Comparison of ENCODE assay signal across 27 mouse cellular contexts in the genomic region with DNA sequence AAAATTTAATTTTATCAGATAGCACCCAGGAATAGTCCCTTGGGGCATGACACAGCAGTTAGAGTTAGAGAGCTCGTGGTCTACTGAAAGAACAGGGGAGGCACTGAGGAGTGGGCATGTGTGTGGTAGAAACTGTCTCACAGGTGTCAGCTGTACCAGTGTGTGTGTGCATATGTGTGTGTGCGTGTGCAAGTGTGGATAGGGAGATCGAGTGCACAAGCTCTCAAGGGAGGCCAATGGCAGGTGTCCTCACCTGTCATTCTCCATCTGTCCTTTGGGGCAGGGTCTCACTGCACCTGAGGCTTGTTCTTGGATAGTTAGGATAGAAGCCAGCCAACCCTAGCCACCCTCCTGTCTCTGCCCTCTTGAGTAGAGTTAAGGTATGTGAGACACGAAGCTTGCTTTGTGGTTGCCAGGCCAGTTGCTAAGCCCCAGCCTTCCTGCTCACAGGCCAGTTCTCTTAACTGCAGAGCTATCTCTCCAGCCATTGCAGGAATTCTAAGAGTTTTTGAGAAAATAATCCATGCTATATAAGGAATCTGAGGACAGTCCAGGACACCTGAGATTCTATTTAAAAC. TPM values are rescaled to one million over a fixed set of nuclear protein-coding genes. Genes with fewer than 3 reads are reported as not detected.
DNase-seq lines count a peak whose midpoint lies in the region; ATAC-seq and TF ChIP-seq lines count a peak whose summit lies in the region.
"Had no signal": no experiment of that assay in that cellular context is flagged by ENCODE, and none has a peak within 500 bp of the region (broad histone marks: within the 10 kb centered on the region; RNA-seq: fewer than 3 reads in every experiment).

No protein-coding gene starts in this region.

- H3K9ac ChIP-seq in liver, embryonic 13.5 days: no peak overlapping the region
- H3K9ac ChIP-seq in liver, postnatal 0 days (replicated peaks): no peak overlapping the region
- no peak overlapping the region for H3K9ac ChIP-seq in ES-E14 (ENCODE audit: insufficient read depth, low read depth, low read length, poor library complexity, severe bottlenecking)
- H3K9ac ChIP-seq in intestine, postnatal 0 days (ENCODE audit: low read depth, low read length): no peak overlapping the region
- H3K9ac ChIP-seq: forebrain, embryonic 13.5 days; heart, embryonic 12.5 days; heart, embryonic 15.5 days; hindbrain, embryonic 13.5 days; intestine, embryonic 15.5 days had no signal

- H3K9me3 ChIP-seq in liver, embryonic 13.5 days (replicated peaks): no peaks in the 10 kb centered on the region
- no peaks in the 10 kb centered on the region for H3K9me3 ChIP-seq in liver, postnatal 0 days (ENCODE audit: low read length)
- H3K9me3 ChIP-seq in ES-E14 (ENCODE audit: control insufficient read depth, insufficient read depth, low read depth, low read length): no peaks in the 10 kb centered on the region
- H3K9me3 ChIP-seq in intestine, postnatal 0 days (ENCODE audit: control insufficient read depth): no peaks in the 10 kb centered on the region
- H3K9me3 ChIP-seq: forebrain, embryonic 10.5 days; forebrain, embryonic 13.5 days; heart, embryonic 12.5 days; heart, embryonic 15.5 days; hindbrain, embryonic 10.5 days; hindbrain, embryonic 13.5 days; intestine, embryonic 15.5 days had no signal

- ATAC-seq in liver, embryonic 13.5 days (ENCODE audit: low read depth): no peak
- no peak for ATAC-seq in liver, postnatal 0 days
- ATAC-seq in Patski: peak; percentile 95
- no peak for ATAC-seq in intestine, postnatal 0 days
- ATAC-seq: forebrain, embryonic 13.5 days; forebrain, embryonic 16.5 days; hindbrain, embryonic 16.5 days; intestine, embryonic 15.5 days had no signal

- POLR2A ChIA-PET in Patski (lab: Charles Lee): interaction anchor here (1.0 to 1.1 kb wide), 2 partner anchors 8 to 48 kb away, joined by 3 read pairs; no protein-coding TSS in a partner anchor

- in situ Hi-C loops in ES-E14 (cut with MboI; ENCODE audit: low sequenced_read_pairs in 2 of 2, unreplicated experiment in 2 of 2) (no loop called here), Patski (cut with MboI; ENCODE audit: low pct_unique_long_range_greater_than_20kb) (no loop called here)

- no peak overlapping the region for H3K4me2 ChIP-seq in liver, embryonic 13.5 days
- H3K4me2 ChIP-seq in liver, postnatal 0 days (ENCODE audit: low read depth, low read length): no peak overlapping the region
- no peak overlapping the region for H3K4me2 ChIP-seq in intestine, postnatal 0 days (replicated peaks; ENCODE audit: low read depth)
- H3K4me2 ChIP-seq: forebrain, embryonic 13.5 days; heart, embryonic 12.5 days; heart, embryonic 15.5 days; hindbrain, embryonic 13.5 days; intestine, embryonic 15.5 days had no signal

- H3K4me3 ChIP-seq in liver, embryonic 13.5 days (replicated peaks): no peak overlapping the region
- no peak overlapping the region for H3K4me3 ChIP-seq in liver, postnatal 0 days (ENCODE audit: low read depth, low read length)
- H3K4me3 ChIP-seq in ES-E14 (ENCODE audit: insufficient read depth in 1 of 2, low read depth in 1 of 2, low read length in 2 of 2, poor library complexity in 1 of 2, severe bottlenecking in 1 of 2): no peak overlapping the region
- no peak overlapping the region for H3K4me3 ChIP-seq in intestine, postnatal 0 days (ENCODE audit: low read depth, low read length)
- H3K4me3 ChIP-seq: forebrain, embryonic 10.5 days; forebrain, embryonic 13.5 days; heart, embryonic 12.5 days; heart, embryonic 15.5 days; hindbrain, embryonic 10.5 days; hindbrain, embryonic 13.5 days; intestine, embryonic 15.5 days had no signal

- CTCF ChIA-PET in Patski (lab: Charles Lee): interaction anchor here (0.7 to 1.0 kb wide), 3 partner anchors 11 to 16 kb away, joined by 3 to 6 read pairs (median 3); no protein-coding TSS in a partner anchor

- peaks cover 42% of the 10 kb centered on the region for H3K4me1 ChIP-seq in liver, embryonic 13.5 days (replicated peaks)
- peaks cover 5% of the 10 kb centered on the region; the same call in 1 of the 2 replicates for H3K4me1 ChIP-seq in liver, postnatal 0 days (ENCODE audit: insufficient read depth)
- no peaks in the 10 kb centered on the region for H3K4me1 ChIP-seq in ES-E14 (ENCODE audit: control insufficient read depth in 2 of 2, insufficient read depth in 2 of 2, low read length in 2 of 2, poor library complexity in 1 of 2)
- no peaks in the 10 kb centered on the region for H3K4me1 ChIP-seq in intestine, postnatal 0 days (replicated peaks; ENCODE audit: control insufficient read depth, insufficient read depth, low read length)
- H3K4me1 ChIP-seq: forebrain, embryonic 10.5 days; forebrain, embryonic 13.5 days; heart, embryonic 12.5 days; heart, embryonic 15.5 days; hindbrain, embryonic 10.5 days; intestine, embryonic 15.5 days had no signal

- WGBS in liver, embryonic 13.5 days (ENCODE audit: insufficient replicate concordance): 74% methylated on average over 4 of the region's 4 CpGs
- WGBS in liver, postnatal 0 days (ENCODE audit: insufficient replicate concordance): 75% methylated on average over 4 of the region's 4 CpGs
- 82% methylated on average over 4 of the region's 4 CpGs for WGBS in intestine, postnatal 0 days

- DNase-seq in liver, embryonic 13.5 days: no peak
- no peak for DNase-seq in liver, postnatal 0 days
- no peak for DNase-seq in ES-E14 (ENCODE audit: low read depth, low spot score)
- no peak for DNase-seq in Patski (ENCODE audit: low read depth, low spot score)
- DNase-seq in cerebellum, postnatal 25 days: no peak
- DNase-seq: adrenal gland, postnatal 10 days; adrenal gland, postnatal 36 days; B cell, adult 2 months; cerebellum, adult 11 months; cerebellum, adult 2 months; cerebellum, adult 9-11 months; cerebellum, postnatal 36 days; gastrocnemius, postnatal 10 days; gastrocnemius, postnatal 36 days; heart, postnatal 10 days; heart, postnatal 36 days had no signal

- 0 out of 2 replicates have a peak overlapping the region, but pooled peaks have one; percentile 6 for H3K27ac ChIP-seq in liver, embryonic 13.5 days
- no peak overlapping the region for H3K27ac ChIP-seq in liver, postnatal 0 days (ENCODE audit: low read depth)
- H3K27ac ChIP-seq in ES-E14 (ENCODE audit: insufficient read depth, low read depth, low read length, poor library complexity, severe bottlenecking): peak overlapping the region; percentile 18; the same call in 1 of the 2 replicates
- H3K27ac ChIP-seq in intestine, postnatal 0 days (ENCODE audit: low read depth, low read length): no peak overlapping the region
- H3K27ac ChIP-seq: forebrain, embryonic 10.5 days; forebrain, embryonic 13.5 days; heart, embryonic 15.5 days; hindbrain, embryonic 10.5 days; intestine, embryonic 15.5 days had no signal

- no peaks in the 10 kb centered on the region for H3K27me3 ChIP-seq in liver, embryonic 13.5 days
- H3K27me3 ChIP-seq in liver, postnatal 0 days (ENCODE audit: insufficient read depth, low read length): no peaks in the 10 kb centered on the region
- no peaks in the 10 kb centered on the region for H3K27me3 ChIP-seq in Patski
- no peaks in the 10 kb centered on the region for H3K27me3 ChIP-seq in intestine, postnatal 0 days (replicated peaks; ENCODE audit: control insufficient read depth, insufficient read depth, low read length)
- H3K27me3 ChIP-seq: CH12.LX; forebrain, embryonic 13.5 days; heart, embryonic 12.5 days; heart, embryonic 15.5 days; hindbrain, embryonic 13.5 days; intestine, embryonic 15.5 days had no signal

- TF ChIP-seq EP300 in liver, postnatal 0 days (IDR thresholded peaks at IDR 0.05; ENCODE audit: low read depth): no peak

- TF ChIP-seq CTCF in liver, postnatal 0 days (IDR thresholded peaks at IDR 0.05; ENCODE audit: low read depth): no peak
- no peak for TF ChIP-seq CTCF in Patski (IDR thresholded peaks at IDR 0.05)
- TF ChIP-seq CTCF in intestine, postnatal 0 days (IDR thresholded peaks at IDR 0.05; ENCODE audit: low read depth): no peak

- peaks cover 66% of the 10 kb centered on the region for H3K36me3 ChIP-seq in liver, embryonic 13.5 days
- peaks cover 31% of the 10 kb centered on the region for H3K36me3 ChIP-seq in liver, postnatal 0 days (replicated peaks; ENCODE audit: insufficient read depth, low read length)
- peaks cover 11% of the 10 kb centered on the region for H3K36me3 ChIP-seq in ES-E14 (ENCODE audit: control insufficient read depth, insufficient read depth, low read length, poor library complexity, severe bottlenecking)
- peaks cover 28% of the 10 kb centered on the region for H3K36me3 ChIP-seq in intestine, postnatal 0 days (ENCODE audit: control insufficient read depth, insufficient read depth)

TF ChIP-seq in ES-E14, 5 proteins besides CTCF, POLR2A, EP300 and RAD21:
- TF ChIP-seq HCFC1 (IDR thresholded peaks at IDR 0.05; ENCODE audit: borderline replicate concordance, insufficient read depth, low read length): no peak

RNA-seq across cellular contexts. Expression of gene Cdk8, which starts 50.3 kb away (rescaled TPM):
- 19.9 and 20.4 TPM in 2 replicates for polyA plus RNA-seq in liver, embryonic 13.5 days (2015; fragmentation: Nextera tagmentation; extraction: Ambion mirVana)
- 11.4 and 12.0 TPM in 2 replicates for polyA plus RNA-seq in liver, postnatal 0 days (2015; fragmentation: Nextera tagmentation; extraction: Ambion mirVana)
- total RNA-seq in ES-E14 (2012; rRNA removed): 61.7 and 63.9 TPM in 2 replicates
- polyA plus RNA-seq in Patski (2021): 44.3 TPM
- 24.6 and 27.3 TPM in 2 replicates for polyA plus RNA-seq in intestine, postnatal 0 days (2015; fragmentation: Nextera tagmentation; extraction: Ambion mirVana)

RNA-seq across cellular contexts. Expression of gene Rnf6, which starts 60.0 kb away (rescaled TPM):
- 21.3 and 28.2 TPM in 2 replicates for polyA plus RNA-seq in liver, embryonic 13.5 days (2015; fragmentation: Nextera tagmentation; extraction: Ambion mirVana)
- polyA plus RNA-seq in liver, postnatal 0 days (2015; fragmentation: Nextera tagmentation; extraction: Ambion mirVana): 21.4 and 21.9 TPM in 2 replicates
- 18.5 and 25.1 TPM in 2 replicates for total RNA-seq in ES-E14 (2012; rRNA removed)
- 82.9 TPM for polyA plus RNA-seq in Patski (2021)
- 34.6 and 38.6 TPM in 2 replicates for polyA plus RNA-seq in intestine, postnatal 0 days (2015; fragmentation: Nextera tagmentation; extraction: Ambion mirVana)

Comparison
In these comparisons a context has a peak if more than half of its experiments do, and no peak if none do; other contexts are left out.
1. H3K27ac ChIP-seq: peak in liver, embryonic 13.5 days (single experiment) and ES-E14 (single experiment); none in liver, postnatal 0 days (single experiment) and intestine, postnatal 0 days (single experiment).